Mouse (Mus musculus) C2C12 (cell line): Measurements from ENCODE around the gene Zcchc13.

Experiments used
- CTCF ChIP-seq: IDR thresholded peaks from one replicate; pipeline ENCODE4 v1.5.1; 2011; ENCODE audit not compliant: control insufficient read depth, insufficient read depth, insufficient read length
- MAX ChIP-seq: IDR thresholded peaks from one replicate; pipeline ENCODE4 v1.6.1; 2011; ENCODE audit warnings: mild to moderate bottlenecking, control low read depth
- MYOD1 ChIP-seq: IDR thresholded peaks from one replicate; pipeline ENCODE4 v1.6.1; 2011; ENCODE audit warnings: low read depth; ENCODE audit not compliant: control insufficient read depth, insufficient read length
- MYOG ChIP-seq: IDR thresholded peaks from one replicate; pipeline ENCODE4 v1.6.1; 2011; ENCODE audit not compliant: control insufficient read depth, insufficient read length; ENCODE audit errors: extremely low read depth
- USF1 ChIP-seq: IDR thresholded peaks from one replicate; pipeline ENCODE4 v1.6.1; 2011; ENCODE audit warnings: low read depth, mild to moderate bottlenecking, control low read depth, moderate library complexity

DNA sequence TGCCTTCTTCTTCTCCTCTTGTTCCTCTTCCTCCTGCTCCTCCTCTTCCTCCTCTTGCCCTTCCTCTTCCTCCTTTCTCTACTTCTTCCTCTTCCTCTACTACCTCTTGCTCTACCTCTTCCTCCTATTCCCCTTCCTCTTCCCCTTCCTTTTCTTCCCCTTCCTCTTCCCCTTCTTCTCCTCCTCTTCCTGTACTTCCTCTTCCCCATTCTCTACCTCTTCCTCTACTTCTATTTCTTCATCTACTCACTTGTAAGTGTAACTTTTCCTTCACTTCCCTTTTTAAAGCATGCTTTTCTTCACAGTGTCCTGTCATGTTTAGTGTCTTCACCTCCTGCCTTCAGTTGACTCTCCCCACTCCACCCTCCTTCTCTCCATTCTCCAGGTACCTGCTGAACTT, 3.5 kb downstream of the Zcchc13 start:
- TF ChIP-seq MAX, result no peak
- TF ChIP-seq USF1, result no peak
- TF ChIP-seq CTCF, result no peak
- no peak for TF ChIP-seq MYOG
- no peak for TF ChIP-seq MYOD1
